14 mouse cellular contexts compared by ENCODE assay signal in the genomic region with DNA sequence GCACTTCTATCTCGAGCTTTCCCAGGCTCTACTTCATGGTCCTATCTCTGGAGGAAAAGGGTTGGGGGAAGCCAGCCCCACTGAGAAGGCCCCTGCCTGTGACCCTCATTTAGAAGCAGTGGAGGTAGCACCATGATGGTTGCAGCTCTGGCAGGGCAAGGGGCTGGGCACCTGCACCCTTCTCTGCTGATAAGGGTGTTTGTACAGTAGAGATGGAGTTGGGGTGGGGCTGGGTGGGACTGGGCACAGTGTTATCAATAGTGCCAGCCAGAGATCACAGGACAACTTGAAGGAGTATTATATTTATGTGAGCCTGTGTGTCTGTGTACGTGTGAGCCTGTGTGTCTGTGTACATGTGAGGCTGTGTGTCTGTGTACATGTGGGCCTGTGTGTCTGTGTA. TPM values are rescaled to one million over a fixed set of nuclear protein-coding genes. Genes with fewer than 3 reads are reported as not detected.
DNase-seq lines count a peak whose midpoint lies in the region; ATAC-seq lines count a peak whose summit lies in the region.
"Had no signal": no experiment of that assay in that cellular context is flagged by ENCODE, and none has a peak within 500 bp of the region (broad histone marks: within the 10 kb centered on the region; RNA-seq: fewer than 3 reads in every experiment).

No protein-coding gene starts in this region.

- peaks cover 15% of the 10 kb centered on the region for H3K4me1 ChIP-seq in kidney, embryonic 15.5 days
- peaks cover 14% of the 10 kb centered on the region for H3K4me1 ChIP-seq in embryonic facial prominence, embryonic 13.5 days
- H3K4me1 ChIP-seq in liver, embryonic 13.5 days (replicated peaks): peaks cover 91% of the 10 kb centered on the region
- H3K4me1 ChIP-seq in stomach, embryonic 15.5 days: peaks cover 12% of the 10 kb centered on the region

- ATAC-seq in kidney, embryonic 15.5 days (replicated peaks; ENCODE audit: low FRiP score): peak; percentile 67
- no peak for ATAC-seq in embryonic facial prominence, embryonic 13.5 days (ENCODE audit: insufficient number of reproducible peaks, insufficient read depth, low FRiP score, low TSS enrichment, low read depth)
- peak; percentile 92 for ATAC-seq in liver, embryonic 13.5 days (ENCODE audit: low read depth)
- peak; percentile 89 for ATAC-seq in stomach, embryonic 15.5 days (ENCODE audit: insufficient read depth, low FRiP score, low read depth)
- ATAC-seq: forebrain, embryonic 16.5 days; midbrain, embryonic 15.5 days had no signal

- no peak overlapping the region for H3K9ac ChIP-seq in kidney, embryonic 15.5 days
- no peak overlapping the region for H3K9ac ChIP-seq in embryonic facial prominence, embryonic 13.5 days
- peak overlapping the region; percentile 77 for H3K9ac ChIP-seq in liver, embryonic 13.5 days
- no peak overlapping the region for H3K9ac ChIP-seq in stomach, embryonic 15.5 days
- H3K9ac ChIP-seq: midbrain, embryonic 15.5 days; neural tube, embryonic 15.5 days had no signal

- H3K4me2 ChIP-seq in kidney, embryonic 15.5 days: no peak overlapping the region
- H3K4me2 ChIP-seq in embryonic facial prominence, embryonic 13.5 days: no peak overlapping the region
- H3K4me2 ChIP-seq in liver, embryonic 13.5 days: peak overlapping the region; percentile 62
- H3K4me2 ChIP-seq in stomach, embryonic 15.5 days: no peak overlapping the region
- H3K4me2 ChIP-seq: midbrain, embryonic 15.5 days; neural tube, embryonic 15.5 days had no signal

- intact Hi-C loops in gastrocnemius, postnatal 14 days (cut with DNase I; ENCODE audit: low total_unique reads): loop anchor here (5.0 kb wide), 1 partner anchor 34 kb away; no protein-coding TSS in a partner anchor

- no peak overlapping the region for H3K27ac ChIP-seq in kidney, embryonic 15.5 days
- peak overlapping the region; percentile 7; the same call in 1 of the 2 replicates for H3K27ac ChIP-seq in embryonic facial prominence, embryonic 13.5 days
- peak overlapping the region; percentile 98 for H3K27ac ChIP-seq in liver, embryonic 13.5 days
- peak overlapping the region; percentile 42; the same call in 1 of the 2 replicates for H3K27ac ChIP-seq in stomach, embryonic 15.5 days
- H3K27ac ChIP-seq: midbrain, embryonic 15.5 days; neural tube, embryonic 15.5 days had no signal

- H3K36me3 ChIP-seq in kidney, embryonic 15.5 days: no peaks in the 10 kb centered on the region
- no peaks in the 10 kb centered on the region for H3K36me3 ChIP-seq in embryonic facial prominence, embryonic 13.5 days
- peaks cover 32% of the 10 kb centered on the region for H3K36me3 ChIP-seq in liver, embryonic 13.5 days
- no peaks in the 10 kb centered on the region for H3K36me3 ChIP-seq in stomach, embryonic 15.5 days
- H3K36me3 ChIP-seq: midbrain, embryonic 15.5 days; neural tube, embryonic 15.5 days had no signal

- no peak for DNase-seq in kidney, postnatal 10 days
- peak; percentile 74 for DNase-seq in liver, embryonic 13.5 days
- no peak for DNase-seq in gastrocnemius, postnatal 14 days
- no peak for DNase-seq in adrenal gland, adult 18-20 months (ENCODE audit: low spot score in 2 of 2)
- no peak for DNase-seq in layer of hippocampus, adult 9-11 months

- WGBS in kidney, embryonic 15.5 days: 67% methylated on average over 2 of the region's 2 CpGs
- WGBS in embryonic facial prominence, embryonic 13.5 days: 76% methylated on average over 2 of the region's 2 CpGs
- WGBS in liver, embryonic 13.5 days (ENCODE audit: insufficient replicate concordance): 8% methylated on average over 2 of the region's 2 CpGs
- WGBS in stomach, embryonic 15.5 days: 53% methylated on average over 2 of the region's 2 CpGs

- no peaks in the 10 kb centered on the region for H3K9me3 ChIP-seq in kidney, embryonic 15.5 days (replicated peaks)
- H3K9me3 ChIP-seq in embryonic facial prominence, embryonic 13.5 days: no peaks in the 10 kb centered on the region
- H3K9me3 ChIP-seq in liver, embryonic 13.5 days (replicated peaks): no peaks in the 10 kb centered on the region
- no peaks in the 10 kb centered on the region for H3K9me3 ChIP-seq in stomach, embryonic 15.5 days
- H3K9me3 ChIP-seq: midbrain, embryonic 15.5 days; neural tube, embryonic 15.5 days had no signal

- H3K27me3 ChIP-seq in kidney, embryonic 15.5 days: no peaks in the 10 kb centered on the region
- no peaks in the 10 kb centered on the region for H3K27me3 ChIP-seq in embryonic facial prominence, embryonic 13.5 days
- H3K27me3 ChIP-seq in liver, embryonic 13.5 days: no peaks in the 10 kb centered on the region
- H3K27me3 ChIP-seq in stomach, embryonic 15.5 days (replicated peaks): no peaks in the 10 kb centered on the region
- H3K27me3 ChIP-seq: midbrain, embryonic 15.5 days; neural tube, embryonic 15.5 days had no signal

- H3K4me3 ChIP-seq in kidney, embryonic 15.5 days (replicated peaks): no peak overlapping the region
- H3K4me3 ChIP-seq in embryonic facial prominence, embryonic 13.5 days: no peak overlapping the region
- H3K4me3 ChIP-seq in liver, embryonic 13.5 days (replicated peaks): peak overlapping the region; percentile 33
- no peak overlapping the region for H3K4me3 ChIP-seq in stomach, embryonic 15.5 days (replicated peaks)
- H3K4me3 ChIP-seq: midbrain, embryonic 15.5 days; neural tube, embryonic 15.5 days had no signal

RNA-seq across cellular contexts. Expression of a gene that starts 12.7 kb away (rescaled TPM):
- polyA plus RNA-seq in kidney, embryonic 15.5 days (2015; fragmentation: Nextera tagmentation; extraction: Ambion mirVana): 34.1 and 40.6 TPM in 2 replicates
- polyA plus RNA-seq in embryonic facial prominence, embryonic 13.5 days (2015; fragmentation: Nextera tagmentation; extraction: Ambion mirVana): 48.6 and 53.6 TPM in 2 replicates
- 9.0 and 9.2 TPM in 2 replicates for polyA plus RNA-seq in liver, embryonic 13.5 days (2015; fragmentation: Nextera tagmentation; extraction: Ambion mirVana)
- polyA plus RNA-seq in stomach, embryonic 15.5 days (2015; fragmentation: Nextera tagmentation; extraction: Ambion mirVana): 29.1 and 30.6 TPM in 2 replicates
- 100 to 1,000 TPM; 110 to 112 TPM for total RNA-seq in gastrocnemius, postnatal 14 days (2021)
- 100 to 1,000 TPM in 1 of 2 experiments, 10 to 100 TPM in 1; 15.5 to 104 TPM for total RNA-seq in adrenal gland, adult 18-20 months (2021)

RNA-seq across cellular contexts. Expression of a gene that starts 16.7 kb away (rescaled TPM):
- 1.7 TPM in 2 replicates for polyA plus RNA-seq in kidney, embryonic 15.5 days (2015; fragmentation: Nextera tagmentation; extraction: Ambion mirVana)
- 1.6 and 1.8 TPM in 2 replicates for polyA plus RNA-seq in embryonic facial prominence, embryonic 13.5 days (2015; fragmentation: Nextera tagmentation; extraction: Ambion mirVana)
- 49.5 and 51.7 TPM in 2 replicates for polyA plus RNA-seq in liver, embryonic 13.5 days (2015; fragmentation: Nextera tagmentation; extraction: Ambion mirVana)
- 3.8 and 8.0 TPM in 2 replicates for polyA plus RNA-seq in stomach, embryonic 15.5 days (2015; fragmentation: Nextera tagmentation; extraction: Ambion mirVana)
- total RNA-seq in gastrocnemius, postnatal 14 days (2021): 1 to 10 TPM; 1.4 to 1.9 TPM
- 1 to 10 TPM; 6.4 to 8.4 TPM for total RNA-seq in adrenal gland, adult 18-20 months (2021)

RNA-seq across cellular contexts. Expression of a gene that starts 42.3 kb away (rescaled TPM):
- polyA plus RNA-seq in kidney, embryonic 15.5 days (2015; fragmentation: Nextera tagmentation; extraction: Ambion mirVana): 0.22 and 0.42 TPM in 2 replicates
- polyA plus RNA-seq in embryonic facial prominence, embryonic 13.5 days (2015; fragmentation: Nextera tagmentation; extraction: Ambion mirVana): 0.28 TPM in 1 of 2 replicates, not detected in the other
- polyA plus RNA-seq in liver, embryonic 13.5 days (2015; fragmentation: Nextera tagmentation; extraction: Ambion mirVana): 2.4 TPM in 2 replicates
- 0.21 and 0.23 TPM in 2 replicates for polyA plus RNA-seq in stomach, embryonic 15.5 days (2015; fragmentation: Nextera tagmentation; extraction: Ambion mirVana)
- total RNA-seq in gastrocnemius, postnatal 14 days (2021): under 1 TPM; 0.49 to 0.68 TPM
- 1 to 10 TPM in 1 of 2 experiments, under 1 TPM in 1; 0.19 to 3.8 TPM for total RNA-seq in adrenal gland, adult 18-20 months (2021)
- polyA plus RNA-seq: large intestine, adult 2 months; limb, embryonic 11.5 days had no signal

RNA-seq across cellular contexts. Expression of a gene that starts 49.1 kb away (rescaled TPM):
- 19.6 and 20.7 TPM in 2 replicates for polyA plus RNA-seq in kidney, embryonic 15.5 days (2015; fragmentation: Nextera tagmentation; extraction: Ambion mirVana)
- 4.2 and 6.0 TPM in 2 replicates for polyA plus RNA-seq in embryonic facial prominence, embryonic 13.5 days (2015; fragmentation: Nextera tagmentation; extraction: Ambion mirVana)
- 0.08 and 0.23 TPM in 2 replicates for polyA plus RNA-seq in liver, embryonic 13.5 days (2015; fragmentation: Nextera tagmentation; extraction: Ambion mirVana)
- polyA plus RNA-seq in stomach, embryonic 15.5 days (2015; fragmentation: Nextera tagmentation; extraction: Ambion mirVana): 2.5 and 2.6 TPM in 2 replicates
- under 1 TPM in 1 of 2 experiments, not detected in 1; 0.16 TPM for total RNA-seq in gastrocnemius, postnatal 14 days (2021)
- total RNA-seq in adrenal gland, adult 18-20 months (2021): not detected
- total RNA-seq: heart, adult 8-10 months had no signal

RNA-seq across cellular contexts. Expression of a gene that starts 52.3 kb away (rescaled TPM):
- polyA plus RNA-seq in kidney, embryonic 15.5 days (2015; fragmentation: Nextera tagmentation; extraction: Ambion mirVana): 45.2 and 46.3 TPM in 2 replicates
- 48.3 and 54.1 TPM in 2 replicates for polyA plus RNA-seq in embryonic facial prominence, embryonic 13.5 days (2015; fragmentation: Nextera tagmentation; extraction: Ambion mirVana)
- 23.9 and 27.0 TPM in 2 replicates for polyA plus RNA-seq in liver, embryonic 13.5 days (2015; fragmentation: Nextera tagmentation; extraction: Ambion mirVana)
- polyA plus RNA-seq in stomach, embryonic 15.5 days (2015; fragmentation: Nextera tagmentation; extraction: Ambion mirVana): 37.6 and 37.7 TPM in 2 replicates
- total RNA-seq in gastrocnemius, postnatal 14 days (2021): 10 to 100 TPM; 24.1 to 31.4 TPM
- 10 to 100 TPM; 28.3 to 31.9 TPM for total RNA-seq in adrenal gland, adult 18-20 months (2021)
